Mouse (Mus musculus): ENCODE results near the gene Pkd2l1. TPM values are rescaled to one million over a fixed set of nuclear protein-coding genes. Genes with fewer than 3 reads are reported as not detected.

The Pkd2l1 gene
- total RNA-seq, 2 experiments from 2014 or later, result not detected

DNA sequence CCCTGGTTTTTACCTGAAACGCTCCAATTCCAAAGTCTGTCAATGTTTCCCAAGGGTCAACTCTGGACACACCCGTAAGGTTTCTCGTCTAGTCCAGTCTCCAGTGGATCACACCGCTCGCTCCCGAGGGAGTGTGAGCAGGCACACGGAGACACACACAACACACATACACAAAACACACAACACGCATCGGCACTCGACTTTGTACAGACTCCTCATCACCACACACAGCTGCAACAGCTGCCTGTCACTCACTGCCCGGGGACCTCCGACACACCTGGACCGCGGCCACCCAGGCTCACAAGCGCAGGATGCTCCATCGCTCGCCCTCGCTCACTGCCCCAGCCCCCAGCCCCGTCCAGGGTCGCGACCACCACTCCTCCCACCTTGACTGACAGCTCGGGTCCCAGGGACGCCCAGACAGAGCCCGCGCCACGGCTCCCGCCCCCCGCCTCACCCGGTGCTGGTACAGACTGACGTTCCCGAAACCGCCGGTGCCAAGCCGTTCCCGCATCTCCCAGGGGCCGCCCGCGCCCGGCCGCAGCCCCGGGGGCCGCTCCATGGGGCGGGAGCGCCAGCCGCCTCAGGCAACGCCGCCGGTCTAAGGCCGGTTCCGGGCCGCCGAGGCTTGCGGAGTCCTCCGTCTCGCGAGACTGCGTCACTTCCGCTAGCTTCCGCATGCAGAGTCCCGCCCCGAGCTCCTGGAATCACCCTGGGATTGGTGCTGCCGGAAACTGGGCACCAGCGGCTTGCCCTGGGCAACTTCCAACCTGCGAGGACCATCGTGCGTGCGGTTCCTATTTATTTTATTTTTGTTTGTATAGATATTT lies 85.2 kb downstream of the Pkd2l1 start, which contains the start of gene Chuk:
Gene Chuk (minus strand): TSS at position 650 of the 830 bp plus-strand sequence.
- DNase-seq, result peak; percentile 98

- no peak for DNase-seq
These were observed 87.8 kb downstream of the Pkd2l1 start for GRCm38 (mm10) chr19:44104393-44104792.

DNA sequence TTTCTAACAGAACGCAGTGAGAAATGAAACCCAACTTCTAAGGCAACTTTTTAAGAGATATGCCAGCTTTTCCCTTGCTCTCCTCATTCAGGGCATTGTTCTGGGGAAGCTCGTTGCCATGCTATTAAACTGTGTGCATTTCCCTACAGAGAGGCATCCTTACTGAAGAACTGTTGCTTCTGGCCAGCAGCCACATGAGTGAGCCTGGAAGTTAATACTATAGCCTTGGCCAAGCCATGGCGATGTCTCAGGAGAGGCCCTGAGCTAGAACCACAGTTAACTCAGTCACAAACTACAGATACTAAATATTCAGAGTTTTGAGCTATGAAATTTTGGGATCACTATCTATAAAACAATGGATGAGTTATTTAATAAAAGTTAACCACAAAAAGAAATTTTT lies 89.2 kb downstream of the Pkd2l1 start:
- no peak for DNase-seq

GRCm38 (mm10) chr19:44100840-44101239 lies 91.4 kb downstream of the Pkd2l1 start:
- no peak for DNase-seq

Other genes starting within 250 kb of the Pkd2l1 start
- 10 to 100 TPM; 18.5 to 45.6 TPM for gene Cpn1, start 205.9 kb downstream of the Pkd2l1 start, total RNA-seq (2021)
- gene Cyp2c23, start 163.2 kb downstream of the Pkd2l1 start, total RNA-seq (2021), result 10 to 100 TPM; 15.8 to 32.2 TPM
- 10 to 100 TPM; 19.3 to 20.0 TPM for gene Erlin1, start 122.7 kb downstream of the Pkd2l1 start, total RNA-seq (2021)
- gene Chuk, start 85.0 kb downstream of the Pkd2l1 start, total RNA-seq (2021), result 10 to 100 TPM; 48.6 to 52.9 TPM
- gene Cwf19l1, start 56.6 kb downstream of the Pkd2l1 start, total RNA-seq (2021), result 10 to 100 TPM; 22.9 to 23.8 TPM
- gene Bloc1s2, start 46.0 kb downstream of the Pkd2l1 start, total RNA-seq (2021), result 10 to 100 TPM; 29.1 to 30.1 TPM
- under 1 TPM in 1 of 2 experiments, not detected in 1; 0.21 TPM for gene Scd3, start 10.8 kb upstream of the Pkd2l1 start, total RNA-seq (2021)
- 100 to 1,000 TPM; 226 to 239 TPM for gene Scd2, start 101.2 kb upstream of the Pkd2l1 start, total RNA-seq (2021)
- 1 to 10 TPM; 1.6 to 1.7 TPM for gene Scd4, start 140.7 kb upstream of the Pkd2l1 start, total RNA-seq (2021)
- gene Scd1, start 215.4 kb upstream of the Pkd2l1 start, total RNA-seq (2021), result 100 to 1,000 TPM; 181 to 382 TPM

Measured in adrenal gland, postnatal 10 days (tissue).